Mouse (Mus musculus): ENCODE results near the gene Hmces.
"Not testable (repeated sequence)": the region's sequence is repeated elsewhere in the genome, so short reads cannot be mapped to it uniquely, and the experiment has no call there.

Hmces gene

GRCm38 (mm10) chr6:87914326-87915102, 779 bp downstream of the Hmces start:
- peak; percentile 18 for DNase-seq (ENCODE audit: low spot score)

DNA sequence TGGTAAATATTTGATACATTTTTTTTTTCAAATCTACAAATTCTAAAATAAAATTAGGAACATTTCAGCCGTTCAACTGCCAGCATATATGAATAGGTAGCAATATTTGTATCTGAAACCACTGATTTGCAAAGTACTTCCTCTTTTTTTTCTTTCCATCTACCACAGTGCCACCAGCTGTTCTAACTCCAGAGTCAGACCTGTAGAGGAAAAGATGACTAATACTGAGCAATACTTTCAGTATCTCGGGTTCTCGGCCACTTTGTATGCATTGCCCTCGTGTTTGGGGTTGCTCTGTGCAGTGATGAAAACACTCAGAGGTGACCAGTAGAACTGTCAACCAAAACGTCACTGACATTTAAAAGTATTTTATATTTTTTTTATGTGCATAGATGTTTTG, 2.2 kb downstream of the Hmces start:
- DNase-seq (ENCODE audit: low spot score): no peak

DNA sequence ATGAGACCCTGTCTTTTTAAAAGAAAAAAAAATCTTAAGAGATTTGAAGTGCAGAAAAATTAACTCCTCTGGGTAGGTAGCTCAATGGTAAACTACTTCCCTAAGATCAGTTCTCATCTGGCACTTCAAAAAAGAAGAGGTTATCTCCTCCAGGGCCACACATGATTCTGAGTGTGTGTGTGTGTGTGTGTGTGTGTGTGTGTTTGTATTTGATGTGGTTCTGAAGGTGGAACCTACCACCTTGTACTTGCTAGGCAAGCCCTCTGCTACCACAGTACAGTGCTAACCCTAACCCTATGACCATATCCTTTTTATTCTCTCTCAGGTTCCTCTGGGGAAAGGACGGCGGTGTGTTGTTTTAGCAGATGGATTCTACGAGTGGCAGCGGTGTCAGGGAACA, 7.5 kb downstream of the Hmces start:
- DNase-seq (ENCODE audit: low spot score): no peak

DNA sequence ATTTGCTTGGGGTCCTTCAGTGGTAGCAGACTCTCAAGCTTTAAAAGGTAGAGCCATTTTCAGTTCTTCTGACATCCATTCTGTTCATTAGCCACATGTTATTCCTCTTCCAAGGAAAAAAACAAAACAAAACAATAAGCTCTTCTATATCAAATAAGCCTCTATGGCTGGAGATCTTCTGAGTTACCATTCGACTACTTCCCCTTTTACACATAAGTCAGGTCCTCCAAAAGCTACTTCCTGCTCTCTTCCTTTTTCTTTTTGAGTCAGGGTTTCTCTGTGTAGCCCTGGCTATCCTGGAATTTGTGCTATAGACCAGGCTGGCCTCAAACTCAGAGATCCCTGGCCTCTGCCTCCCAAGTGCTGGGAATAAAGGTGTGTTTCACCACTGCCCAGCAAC, 9.9 kb downstream of the Hmces start:
- no peak for DNase-seq (ENCODE audit: low spot score)

- no peak for DNase-seq (ENCODE audit: low spot score)
Observed at GRCm38 (mm10) chr6:87935037-87935436, 21.3 kb downstream of the Hmces start.

GRCm38 (mm10) chr6:87937178-87937788, 23.5 kb downstream of the Hmces start:
- DNase-seq (ENCODE audit: low spot score): peak; percentile 15

GRCm38 (mm10) chr6:87938941-87939340, 25.2 kb downstream of the Hmces start:
- DNase-seq (ENCODE audit: low spot score): no peak

GRCm38 (mm10) chr6:87942179-87942578, 28.4 kb downstream of the Hmces start:
- no peak for DNase-seq (ENCODE audit: low spot score)

DNA sequence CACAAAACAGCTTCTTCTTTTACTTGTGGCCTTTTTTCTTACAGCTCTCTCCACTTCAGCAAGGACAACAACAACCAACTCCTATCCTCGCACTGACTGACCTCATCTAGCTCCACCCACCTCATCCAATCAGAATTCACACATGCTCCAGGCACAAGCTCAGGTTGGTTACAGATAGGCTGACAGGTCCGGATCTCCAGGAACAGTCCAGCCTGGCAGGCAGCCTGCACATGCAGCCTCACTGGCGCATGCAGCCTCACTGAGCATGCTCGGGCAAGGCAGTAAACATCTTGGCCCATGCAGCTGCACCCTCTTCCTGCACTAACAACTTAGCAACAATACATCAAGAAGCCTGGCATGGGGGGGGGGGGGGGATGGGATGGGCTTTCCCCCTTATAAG, 48.7 kb downstream of the Hmces start:
- not testable (repeated sequence) for DNase-seq (ENCODE audit: low spot score)

GRCm38 (mm10) chr6:87970041-87970440, 56.3 kb downstream of the Hmces start:
- DNase-seq (ENCODE audit: low spot score): no peak

GRCm38 (mm10) chr6:87979728-87980127, 66.0 kb downstream of the Hmces start:
- DNase-seq (ENCODE audit: low spot score): no peak

GRCm38 (mm10) chr6:87980374-87981029, 66.8 kb downstream of the Hmces start:
- DNase-seq (ENCODE audit: low spot score): peak; percentile 68

DNA sequence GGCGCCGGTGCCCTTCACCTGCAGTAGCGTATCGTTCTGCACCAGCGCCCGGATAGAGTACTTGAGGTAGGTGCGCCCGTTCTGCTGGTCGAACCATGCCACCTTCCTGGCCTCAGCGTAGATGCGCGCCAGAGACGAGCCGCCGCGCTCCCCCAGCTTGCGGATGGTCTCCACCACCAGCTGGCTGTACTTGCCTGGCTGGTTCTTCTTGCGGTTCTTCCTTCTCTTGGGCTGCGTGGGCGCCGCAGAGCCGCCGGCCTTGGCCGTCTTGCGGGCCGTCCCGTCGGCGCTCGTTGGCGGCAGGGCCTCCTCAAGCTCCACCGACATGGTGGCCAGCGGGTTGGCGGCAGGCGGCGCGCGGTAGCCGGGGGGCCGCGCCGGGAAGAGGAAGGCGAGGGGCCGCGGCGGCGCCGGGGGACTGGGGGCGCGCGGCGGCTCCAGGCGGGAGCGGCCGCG, 67.3 kb downstream of the Hmces start:
- peak; percentile 35 for DNase-seq (ENCODE audit: low spot score)

DNA sequence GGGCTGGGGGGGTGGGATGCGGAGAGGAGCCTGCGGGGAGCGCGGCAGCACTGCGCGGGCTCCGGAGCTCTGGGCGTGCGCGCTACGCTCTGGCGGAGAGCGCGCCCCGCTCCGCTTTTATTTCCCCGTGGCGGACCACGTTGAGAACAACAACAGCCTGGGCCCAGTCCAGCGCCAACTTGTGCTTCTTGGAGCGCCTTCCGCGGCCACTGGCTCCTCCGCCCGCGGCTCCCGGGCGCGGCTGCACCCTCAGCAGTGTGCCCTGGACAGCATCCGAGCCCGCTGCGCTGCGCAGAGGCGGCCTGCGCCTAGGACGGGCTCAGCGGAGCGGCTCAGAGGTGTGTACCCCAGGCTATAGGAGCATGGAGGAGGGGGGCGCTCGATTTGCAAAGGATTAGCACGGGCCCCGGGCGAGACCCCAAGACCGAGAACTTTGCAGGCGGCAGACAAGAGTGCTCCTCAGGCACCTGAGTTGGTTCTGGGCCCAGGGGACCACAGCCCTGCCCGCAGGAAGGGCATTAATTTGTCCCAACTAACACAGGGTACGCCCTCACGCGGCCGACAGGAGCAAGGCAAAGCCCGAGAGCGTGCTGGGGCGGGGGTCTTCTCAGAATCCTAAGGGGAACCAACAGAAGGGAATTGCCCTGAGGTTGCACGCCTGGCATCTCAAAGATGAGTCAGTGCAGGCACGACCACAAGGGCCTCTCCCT, 68.0 kb downstream of the Hmces start, which contains the start of gene H1fx:
TSS of gene H1fx (minus strand) at position 91 of the 710 bp plus-strand sequence.
- peak; percentile 87 for DNase-seq (ENCODE audit: low spot score)

- DNase-seq (ENCODE audit: low spot score): no peak
Observed at GRCm38 (mm10) chr6:87982506-87982905, 68.8 kb downstream of the Hmces start.

Measured in ovary, postnatal 14 days (tissue).